Comparison of ENCODE assay signal across 8 mouse cellular contexts in genomic region chr5:30712441-30713298, GRCm38 (mm10). TPM values are rescaled to one million over a fixed set of nuclear protein-coding genes. Genes with fewer than 3 reads are reported as not detected.
DNase-seq lines count a peak whose midpoint lies in the region; ATAC-seq and TF ChIP-seq lines count a peak whose summit lies in the region.

No protein-coding gene starts in this region.

- H3K27ac ChIP-seq in ES-Bruce4 (ENCODE audit: insufficient read depth, low read length): no peak overlapping the region
- no peak overlapping the region for H3K27ac ChIP-seq in limb, embryonic 15.5 days

- H3K4me3 ChIP-seq in ES-Bruce4 (ENCODE audit: low read depth, low read length): peak overlapping the region; percentile 75
- peak overlapping the region; percentile 52 for H3K4me3 ChIP-seq in limb, embryonic 15.5 days

- ATAC-seq in common myeloid progenitor, adult 5-6 weeks (replicated peaks; ENCODE audit: low read depth, poor library complexity, severe bottlenecking): peak; percentile 12; the same call in 1 of the 2 replicates
- ATAC-seq in limb, embryonic 15.5 days (ENCODE audit: insufficient number of reproducible peaks, low FRiP score, low TSS enrichment, low read depth): peak; percentile 23; the same call in 1 of the 2 replicates

- H3K4me1 ChIP-seq in ES-Bruce4 (ENCODE audit: control insufficient read depth, insufficient read depth, low read length): no peaks in the 10 kb centered on the region
- peaks cover 29% of the 10 kb centered on the region for H3K4me1 ChIP-seq in limb, embryonic 15.5 days

- no peak for TF ChIP-seq POLR2A in ES-Bruce4 (IDR thresholded peaks at IDR 0.05; ENCODE audit: insufficient read depth, low read length)

- H3K9me3 ChIP-seq in ES-Bruce4 (replicated peaks; ENCODE audit: control insufficient read depth, insufficient read depth, low read length, poor library complexity, severe bottlenecking): no peaks in the 10 kb centered on the region
- H3K9me3 ChIP-seq in limb, embryonic 15.5 days: no peaks in the 10 kb centered on the region

- H3K27me3 ChIP-seq in ES-Bruce4 (ENCODE audit: control insufficient read depth, insufficient read depth, low read length, poor library complexity, severe bottlenecking): no peaks in the 10 kb centered on the region
- peaks cover 59% of the 10 kb centered on the region for H3K27me3 ChIP-seq in limb, embryonic 15.5 days

- peak overlapping the region; percentile 94 for H3K4me2 ChIP-seq in limb, embryonic 15.5 days

- under 1% methylated on average over 43 of the region's 43 CpGs for WGBS in limb, embryonic 15.5 days

- DNase-seq in heart, adult 11 months: peak; percentile 90
- DNase-seq in heart, adult 8-10 months (ENCODE audit: low spot score): no peak
- peak; percentile 5 to 18 for DNase-seq in heart, postnatal 14 days
- DNase-seq in right cerebral cortex, postnatal 14 days: peak; percentile 26
- no peak for DNase-seq in spleen, postnatal 4 days (ENCODE audit: low spot score in 2 of 2)

- intact Hi-C loops in heart, postnatal 14 days (cut with DNase I): no loop called here

- peak overlapping the region; percentile 47 for H3K9ac ChIP-seq in ES-Bruce4 (ENCODE audit: low read depth, poor library complexity, severe bottlenecking)
- H3K9ac ChIP-seq in limb, embryonic 15.5 days: 0 out of 2 replicates have a peak overlapping the region, but pooled peaks have one; percentile 7

- TF ChIP-seq CTCF in ES-Bruce4 (IDR thresholded peaks at IDR 0.05; ENCODE audit: low read depth, low read length): no peak

- H3K36me3 ChIP-seq in ES-Bruce4 (ENCODE audit: control insufficient read depth, insufficient read depth, low read length, poor library complexity, severe bottlenecking): no peaks in the 10 kb centered on the region
- no peaks in the 10 kb centered on the region for H3K36me3 ChIP-seq in limb, embryonic 15.5 days

- no peak for TF ChIP-seq EP300 in ES-Bruce4 (IDR thresholded peaks at IDR 0.05; ENCODE audit: insufficient read depth, low read depth, low read length)

RNA-seq across cellular contexts. Expression of gene Dpysl5, which starts 1.3 kb away (rescaled TPM):
- total RNA-seq in heart, adult 8-10 months (2022): 1 to 10 TPM in 2 of 4 experiments, under 1 TPM in 2; 0.57 to 1.4 (median 0.91) TPM
- 33.4 and 35.2 TPM in 2 replicates for polyA plus RNA-seq in ES-Bruce4 (2011; ENCODE audit: insufficient read depth, insufficient read length, low read depth, missing spikeins)
- total RNA-seq in common myeloid progenitor, adult 5-6 weeks (2017): not detected in 2 replicates
- under 1 TPM; 0.46 to 0.79 TPM for total RNA-seq in heart, postnatal 14 days (2021)
- polyA plus RNA-seq in limb, embryonic 15.5 days (2015; fragmentation: Nextera tagmentation; extraction: Ambion mirVana): 5.4 and 7.6 TPM in 2 replicates

RNA-seq across cellular contexts. Expression of gene Cenpa, which starts 46.1 kb away (rescaled TPM):
- total RNA-seq in heart, adult 8-10 months (2022): 10 to 100 TPM; 50.6 to 80.0 (median 64.5) TPM
- 257 and 258 TPM in 2 replicates for polyA plus RNA-seq in ES-Bruce4 (2011; ENCODE audit: insufficient read depth, insufficient read length, low read depth, missing spikeins)
- total RNA-seq in common myeloid progenitor, adult 5-6 weeks (2017): 107 and 123 TPM in 2 replicates
- total RNA-seq in heart, postnatal 14 days (2021): 10 to 100 TPM; 56.0 to 67.6 TPM
- polyA plus RNA-seq in limb, embryonic 15.5 days (2015; fragmentation: Nextera tagmentation; extraction: Ambion mirVana): 213 and 217 TPM in 2 replicates

Comparison
In these comparisons a context has a peak if more than half of its experiments do, and no peak if none do; other contexts are left out.
1. DNase-seq: peak in heart, adult 11 months (single experiment), heart, postnatal 14 days (2 of 2) and right cerebral cortex, postnatal 14 days (single experiment); none in heart, adult 8-10 months (single experiment) and spleen, postnatal 4 days (0 of 2).